Mouse (Mus musculus) R1 (cell line): ENCODE measurements at regions not wholly inside any gene's neighbourhood (a gene's known extent, or its start where the extent isn't known, plus 50 kb on each side); places are given as distances from the start of the nearest gene placed in this dataset.

Experiments used
- DNase-seq: peaks from one replicate; pipeline ENCODE4 v3.0.0-alpha.2; 2018; ENCODE audit warnings: low read depth, low spot score

DNA sequence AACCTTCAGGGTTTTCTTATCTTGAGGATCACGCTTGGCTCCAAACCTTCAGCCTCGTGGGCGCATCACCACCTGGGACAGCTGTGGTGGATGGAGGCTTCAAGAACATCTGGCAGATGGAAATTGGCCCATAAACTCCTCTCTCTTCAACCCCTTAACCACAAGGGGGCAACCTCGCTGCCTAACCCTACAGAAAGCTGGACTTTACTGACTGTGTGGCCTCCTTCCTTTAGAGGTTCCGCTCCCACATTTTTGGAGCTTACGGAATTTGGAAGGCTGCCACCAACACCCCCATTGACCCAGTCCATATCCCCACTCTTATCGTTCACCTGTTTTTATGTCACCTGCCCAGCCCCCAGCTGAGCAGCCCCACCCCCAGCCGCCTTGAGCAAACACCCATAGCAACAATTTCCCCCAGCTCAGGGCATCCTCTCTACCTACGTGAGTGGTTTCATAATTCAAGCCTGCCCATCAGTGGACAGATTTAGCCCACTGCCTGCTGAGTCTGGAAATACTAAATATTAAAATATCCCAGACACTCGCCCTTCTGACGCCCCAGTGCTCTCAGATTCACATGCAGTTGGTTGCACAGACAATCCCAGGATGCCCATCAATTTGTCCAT, 167.0 kb upstream of the Slc22a22 start:
- peak; percentile 55 for DNase-seq

DNA sequence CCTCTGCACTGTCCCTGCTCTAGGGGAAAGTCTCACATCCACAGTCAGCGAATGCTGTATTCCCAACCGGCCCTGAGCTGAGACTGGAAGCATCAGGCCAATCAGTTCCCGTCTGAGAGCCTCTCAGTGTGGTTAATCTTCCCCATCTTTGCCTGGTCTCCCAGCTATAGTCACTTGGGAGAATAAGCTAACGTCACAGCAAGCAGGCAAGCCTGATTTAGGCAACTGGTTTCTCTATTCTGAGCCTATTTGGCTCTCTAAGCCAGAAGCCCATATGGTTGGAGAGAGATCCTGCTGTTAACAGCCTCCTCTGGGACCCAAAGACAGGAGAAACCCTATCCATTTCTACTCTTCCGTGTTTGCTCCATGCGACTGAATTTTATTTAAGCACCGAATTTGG, 161.7 kb upstream of the Slc22a22 start:
- DNase-seq = no peak

- DNase-seq = no peak
Measured at GRCm38 (mm10) chr15:57633067-57633466, 155.6 kb upstream of the Slc22a22 start.

DNA sequence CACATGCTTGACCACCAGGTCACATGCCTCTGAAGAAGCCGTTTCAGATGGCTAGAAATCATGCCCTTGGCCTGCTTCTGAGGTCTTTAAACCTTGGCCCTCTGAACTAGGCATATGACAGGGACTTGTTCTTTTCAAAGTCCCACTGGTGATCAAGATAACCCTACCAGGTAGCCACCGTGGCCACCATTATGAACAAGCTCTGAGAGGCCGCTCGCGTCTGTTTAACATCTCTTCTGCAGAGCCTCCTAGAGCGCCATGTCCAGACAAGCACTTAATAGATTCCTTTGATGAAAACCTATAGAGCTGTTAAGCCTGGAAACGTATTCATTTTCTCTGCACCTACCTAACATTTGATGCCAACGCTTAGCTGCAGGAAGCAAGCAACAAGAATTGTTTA, 155.1 kb upstream of the Slc22a22 start:
- DNase-seq = no peak

DNA sequence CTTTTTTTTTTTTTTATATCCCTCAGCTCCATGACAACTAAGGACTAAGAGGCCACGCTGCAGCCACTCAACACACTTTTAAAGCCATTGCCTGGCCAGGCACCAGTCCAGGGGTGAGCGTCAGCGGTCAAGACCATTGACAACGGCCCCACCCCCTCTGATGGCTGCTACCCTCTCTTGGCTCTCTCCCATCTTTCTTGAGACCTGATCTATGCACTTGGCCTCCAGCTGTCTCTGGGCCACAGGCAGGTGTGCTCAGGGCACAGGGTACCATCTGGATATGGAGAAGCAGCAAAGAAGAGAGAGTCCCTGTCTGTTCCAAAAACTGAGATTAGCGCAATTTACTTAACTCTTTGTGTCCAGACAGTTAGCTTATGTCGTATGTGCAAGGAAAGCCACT, 141.0 kb upstream of the Slc22a22 start:
- no peak for DNase-seq

- DNase-seq = peak; percentile 91
Measured at GRCm38 (mm10) chr15:57616880-57617391, 139.5 kb upstream of the Slc22a22 start.

GRCm38 (mm10) chr15:57610006-57610405, 132.6 kb upstream of the Slc22a22 start:
- DNase-seq = no peak

DNA sequence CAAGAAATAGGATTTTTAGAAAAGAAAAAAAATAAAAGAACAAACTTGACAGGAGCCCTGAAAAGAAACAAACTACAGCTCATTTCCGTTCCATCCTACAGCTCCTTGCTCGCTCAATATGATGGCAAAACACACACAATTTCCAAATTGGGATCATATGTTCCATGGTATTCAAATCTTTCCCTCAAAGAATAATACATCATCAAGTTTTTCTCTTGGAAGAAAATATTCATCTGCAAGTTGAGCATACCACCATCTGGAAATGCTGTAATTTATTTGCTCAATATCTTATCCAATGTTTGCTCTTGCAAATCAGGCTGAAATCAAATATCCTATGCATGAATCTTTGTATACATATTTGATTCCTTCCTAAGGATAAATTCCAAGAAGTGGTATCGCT, 131.1 kb upstream of the Slc22a22 start:
- DNase-seq = no peak

GRCm38 (mm10) chr15:57600562-57600961, 123.1 kb upstream of the Slc22a22 start:
- peak; percentile 52 for DNase-seq

GRCm38 (mm10) chr15:57593326-57594004, 116.0 kb upstream of the Slc22a22 start:
- no peak for DNase-seq

DNA sequence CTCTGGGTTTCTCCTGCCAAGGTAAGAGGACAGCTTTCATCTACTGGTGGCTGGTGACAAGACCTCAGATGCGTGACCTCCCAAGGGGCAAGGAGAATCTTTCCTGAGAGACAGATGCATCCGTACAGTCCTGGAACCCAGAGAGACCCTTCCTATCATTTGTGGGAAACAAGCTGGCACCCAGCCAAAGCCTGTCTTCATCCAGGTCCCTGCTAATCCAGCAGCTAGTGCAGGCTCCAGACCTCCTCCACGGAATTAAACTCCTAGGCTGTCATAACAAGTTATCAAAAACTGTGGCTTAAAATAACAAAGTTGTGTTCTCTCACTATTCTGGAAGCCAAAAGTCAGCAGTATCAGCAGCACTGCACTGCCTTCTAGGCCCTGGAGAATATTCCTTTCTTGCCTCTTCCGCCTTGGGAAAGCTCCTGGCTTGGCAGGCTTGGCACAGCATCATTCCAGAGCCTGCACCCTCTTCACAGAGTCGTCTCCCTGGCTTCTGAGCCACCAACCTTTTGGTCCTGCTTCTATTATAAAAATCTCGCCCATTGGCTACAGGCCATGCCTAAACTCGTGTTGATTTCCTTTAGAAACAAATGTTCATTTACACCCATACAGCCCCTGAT, 113.3 kb upstream of the Slc22a22 start:
- DNase-seq = no peak

GRCm38 (mm10) chr15:57589404-57590377, 112.3 kb upstream of the Slc22a22 start:
- peak; percentile 8 for DNase-seq

- no peak for DNase-seq
Measured at GRCm38 (mm10) chr15:57585411-57585810, 108.0 kb upstream of the Slc22a22 start.

DNA sequence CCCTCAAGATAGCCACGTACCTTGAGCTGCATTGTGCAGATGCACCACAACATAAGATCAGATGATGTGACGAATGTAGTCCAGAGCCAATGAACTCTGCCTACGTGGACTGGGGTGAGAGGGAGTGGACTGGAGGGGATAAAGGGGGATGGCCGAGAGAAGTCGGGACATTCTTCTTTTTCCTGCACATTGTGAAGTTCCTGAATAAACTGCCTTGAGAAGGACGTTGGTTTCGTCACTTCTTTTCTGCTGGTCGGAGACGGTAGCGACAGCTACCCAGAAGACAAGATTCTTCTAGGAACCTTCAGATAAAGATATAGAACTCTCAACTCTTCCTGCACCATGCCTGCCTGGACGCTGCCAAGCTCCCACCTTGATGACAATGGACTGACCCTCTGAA, 107.1 kb upstream of the Slc22a22 start:
- no peak for DNase-seq

DNA sequence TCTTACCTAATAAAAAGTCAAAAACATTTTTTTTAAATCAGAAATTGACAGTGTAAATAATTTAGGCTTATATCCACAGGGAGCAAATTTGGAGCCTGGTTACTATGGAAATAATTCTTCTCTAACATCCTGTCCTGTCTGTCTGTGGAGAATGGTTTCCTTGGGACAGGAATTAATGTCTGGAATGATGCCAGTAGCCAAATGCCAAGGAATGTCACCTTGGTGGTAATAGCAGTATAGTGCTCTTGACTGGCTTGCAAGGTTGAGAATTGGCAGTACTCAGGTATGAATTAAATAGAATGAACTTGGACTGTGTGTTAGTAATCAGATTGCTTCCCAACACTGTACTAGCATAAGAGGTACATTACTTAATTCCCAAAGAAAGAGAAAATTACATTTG, 103.8 kb upstream of the Slc22a22 start:
- DNase-seq = no peak

DNA sequence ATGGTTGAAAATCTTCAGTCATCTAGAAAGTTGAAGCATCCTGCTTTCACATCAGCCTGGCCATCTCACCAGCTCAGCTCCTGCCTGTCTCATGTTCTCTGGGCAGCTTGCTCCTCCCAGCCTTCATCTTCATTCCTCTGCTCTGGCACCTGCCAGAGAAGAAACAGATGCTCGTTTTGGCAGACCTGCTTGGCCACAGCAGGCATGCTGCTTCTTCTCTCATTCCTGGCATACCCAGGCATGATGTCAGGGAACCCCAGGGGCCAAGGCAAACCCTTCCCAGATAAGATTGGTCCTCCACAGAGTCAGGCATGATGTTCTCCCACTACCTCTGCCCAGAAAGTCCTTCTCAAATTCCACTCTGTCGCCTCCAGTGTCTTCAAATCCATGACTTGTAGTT, 101.4 kb upstream of the Slc22a22 start:
- no peak for DNase-seq

- DNase-seq = peak; percentile 6
Measured at GRCm38 (mm10) chr15:57574080-57574618, 96.7 kb upstream of the Slc22a22 start.

DNA sequence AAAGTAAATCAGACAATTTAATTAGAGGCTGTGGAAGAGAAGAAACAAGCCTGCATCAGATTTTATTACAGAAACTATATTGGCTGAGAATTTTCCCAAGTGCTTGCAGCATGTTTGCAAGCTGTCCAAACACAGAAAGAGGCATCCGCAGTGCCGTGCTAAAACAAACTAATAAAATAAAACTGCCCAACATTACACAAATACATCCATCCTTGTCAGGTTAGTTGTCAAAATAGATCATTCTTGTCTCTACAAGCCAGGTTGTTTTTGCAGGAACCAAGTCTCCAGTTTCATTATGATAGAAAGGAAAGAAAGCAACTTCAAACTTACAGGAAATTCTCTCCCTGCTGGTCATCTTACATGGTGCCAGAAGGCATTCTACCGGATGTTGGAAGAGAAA, 95.0 kb upstream of the Slc22a22 start:
- DNase-seq = no peak

DNA sequence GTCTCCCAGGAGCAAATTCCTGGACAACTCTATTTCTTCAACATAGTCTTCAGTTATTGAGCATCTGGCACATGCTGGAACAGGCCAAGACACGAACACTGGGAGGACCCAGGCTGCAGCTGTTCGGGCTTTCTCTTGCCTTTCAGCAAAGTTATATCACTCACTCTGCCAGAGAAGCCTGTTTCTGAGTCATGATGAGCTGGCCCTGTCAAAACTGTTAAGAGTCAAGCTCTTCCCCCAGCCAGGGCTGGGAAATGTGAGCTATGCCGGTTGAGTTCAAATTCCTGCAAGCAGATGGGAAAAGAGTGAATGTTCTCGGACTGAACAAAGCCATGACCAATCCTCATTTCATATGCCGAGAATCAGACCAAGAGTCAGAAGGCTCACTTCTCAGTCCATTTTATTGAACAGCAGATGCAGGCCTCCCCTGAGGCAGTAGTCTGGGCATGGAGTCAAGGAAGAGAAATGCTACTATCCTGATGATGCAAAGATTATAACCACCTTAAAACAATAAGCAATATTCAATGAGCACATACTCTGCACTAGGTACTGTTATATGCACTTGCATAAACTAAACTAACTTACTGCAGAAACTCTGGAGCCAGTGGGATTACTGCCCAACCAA, 90.7 kb upstream of the Slc22a22 start:
- no peak for DNase-seq

GRCm38 (mm10) chr15:57547154-57547553, 69.7 kb upstream of the Slc22a22 start:
- no peak for DNase-seq

DNA sequence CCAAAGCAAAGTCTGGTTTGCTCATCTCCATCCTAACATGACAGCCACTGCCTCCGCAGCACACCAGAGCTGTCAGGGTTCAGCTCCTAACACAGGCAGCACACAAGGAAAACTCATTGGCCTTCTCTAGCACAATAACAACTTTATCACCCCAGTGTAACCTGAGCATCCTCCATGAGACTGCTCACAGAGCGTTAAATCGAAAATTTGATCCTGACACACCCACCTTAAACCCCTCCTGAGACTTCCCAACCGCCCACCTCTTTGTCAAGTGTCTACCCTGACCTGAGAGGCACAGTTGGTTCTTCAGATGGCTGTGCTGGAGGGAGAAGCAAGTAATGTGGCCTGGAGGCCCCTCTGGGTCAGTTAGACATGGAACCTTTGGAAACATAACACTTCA, 67.7 kb upstream of the Slc22a22 start:
- no peak for DNase-seq
